Mouse (Mus musculus) gastrocnemius, adult 2 months (tissue): ENCODE data around the gene Pcx. TPM values are rescaled to one million over a fixed set of nuclear protein-coding genes. Genes with fewer than 3 reads are reported as not detected.

Source experiments
- DNase-seq: peaks from one replicate; pipeline ENCODE4 v3.0.0; 2022
- H3K27ac ChIP-seq: fragments of 200-600 bp; 2 replicates; pipeline ENCODE4 v1.8.1; 2022; ENCODE audit warnings: mild to moderate bottlenecking
- H3K4me3 ChIP-seq: fragments of 200-600 bp; 2 replicates; pipeline ENCODE4 v1.8.1; 2022; ENCODE audit warnings: mild to moderate bottlenecking, moderate library complexity
- CTCF ChIP-seq: fragments of 200-600 bp; IDR thresholded peaks from 2 replicates; pipeline ENCODE4 v1.8.1; 2022; ENCODE audit warnings: antibody characterized with exemption, mild to moderate bottlenecking, moderate library complexity
- intact Hi-C: fragments of 180-260 bp; cut with DNase I; formaldehyde crosslinking; loops from one replicate; pipeline ENCODE4 v1.15.1; 2025
- microRNA-seq: library from miRNA; unstranded; fragments of <30 nt; microRNA quantifications from one replicate; pipeline ENCODE4 v1.2.0, GENCODE M21; 2021
- total RNA-seq, 2 experiments: library from RNA; stranded (reverse); gene quantifications; 2 replicates each; pipeline ENCODE4 v1.2.3; 2021

Gene Pcx
- total RNA-seq, 2 experiments from 2014 or later: 94.6 to 119 TPM

DNA sequence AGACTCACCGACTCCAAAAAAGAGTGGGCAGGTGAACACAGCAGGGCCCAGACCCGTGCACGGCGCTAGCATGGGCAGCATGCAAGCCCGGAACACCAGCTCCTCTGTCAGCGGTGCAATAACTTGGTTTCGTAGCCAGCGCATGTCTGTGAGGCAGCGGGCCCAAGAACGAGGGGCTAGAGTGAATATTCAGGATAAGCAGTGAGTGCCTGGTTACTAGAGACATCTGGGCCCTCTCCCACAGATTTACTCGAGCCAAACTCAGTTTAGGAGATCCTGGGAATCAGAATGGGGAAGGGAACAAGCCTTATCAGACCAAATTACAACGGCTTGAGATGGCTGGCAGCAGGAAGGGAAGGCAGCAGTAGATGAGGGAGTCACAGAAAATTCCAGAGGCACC is 113.7 kb downstream of the Pcx start:
- H3K27ac ChIP-seq: no peak overlapping the region
- H3K4me3 ChIP-seq: no peak overlapping the region
- DNase-seq: no peak
- TF ChIP-seq CTCF: no peak
- intact Hi-C loops: loop anchor here (10.0 kb wide), 1 partner anchor 341 kb away; the partner anchor contains the start of gene Mrpl11

- Histone ChIP-seq H3K27ac (peak overlapping the region; percentile 98), H3K4me3 (peak overlapping the region; percentile 84)
- intact Hi-C loops: loop anchor here (5.0 to 10.0 kb wide), 2 partner anchors 223 to 340 kb away; partner anchors contain the start of gene Mrpl11
- DNase-seq: no peak
- no peak for TF ChIP-seq CTCF
These were observed 114.3 kb downstream of the Pcx start for GRCm38 (mm10) chr19:4624406-4625178.

DNA sequence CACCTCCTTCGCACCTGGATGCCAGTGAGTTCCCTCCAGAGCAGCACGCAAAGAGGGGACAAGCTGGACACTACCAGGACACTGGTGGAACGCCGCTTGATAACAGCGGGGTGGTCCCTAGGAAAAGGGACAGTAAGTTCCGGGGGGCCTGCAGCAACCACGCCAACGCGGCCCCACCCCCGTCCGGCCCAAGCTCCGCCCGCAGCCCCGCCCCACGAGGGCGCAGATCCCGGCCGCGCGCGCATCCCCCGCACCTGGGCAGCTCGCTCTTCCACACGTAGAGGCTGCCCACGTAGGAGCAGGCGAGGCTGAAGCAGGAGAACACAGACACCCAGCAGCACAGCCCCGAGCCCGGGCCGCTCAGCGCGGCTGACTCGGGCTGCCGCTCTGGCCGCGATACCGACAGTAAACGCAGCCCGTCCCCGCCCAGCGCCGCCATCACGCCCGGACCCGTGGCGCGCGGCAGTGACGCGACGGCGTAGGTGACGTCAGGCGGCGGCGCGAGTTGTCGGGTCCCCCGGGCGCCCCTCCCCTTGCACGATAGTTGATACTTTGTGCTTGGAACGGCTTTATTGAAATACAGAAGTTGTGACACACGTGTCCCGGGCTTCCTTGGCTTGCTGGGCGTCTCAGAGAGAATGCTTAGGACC is 115.0 kb downstream of the Pcx start, which contains the start of gene Rce1:
Gene Rce1, minus strand, starts transcription at position 463 of the 650 bp plus-strand sequence.
- peak; percentile 94 for DNase-seq
- Histone ChIP-seq H3K27ac (peak within 1 kb of the TSS; percentile 98), H3K4me3 (peak within 1 kb of the TSS; percentile 84)
- no peak for TF ChIP-seq CTCF
- intact Hi-C loops: loop anchor here (5.0 to 10.0 kb wide), 2 partner anchors 222 to 339 kb away; partner anchors contain the start of gene Mrpl11

DNA sequence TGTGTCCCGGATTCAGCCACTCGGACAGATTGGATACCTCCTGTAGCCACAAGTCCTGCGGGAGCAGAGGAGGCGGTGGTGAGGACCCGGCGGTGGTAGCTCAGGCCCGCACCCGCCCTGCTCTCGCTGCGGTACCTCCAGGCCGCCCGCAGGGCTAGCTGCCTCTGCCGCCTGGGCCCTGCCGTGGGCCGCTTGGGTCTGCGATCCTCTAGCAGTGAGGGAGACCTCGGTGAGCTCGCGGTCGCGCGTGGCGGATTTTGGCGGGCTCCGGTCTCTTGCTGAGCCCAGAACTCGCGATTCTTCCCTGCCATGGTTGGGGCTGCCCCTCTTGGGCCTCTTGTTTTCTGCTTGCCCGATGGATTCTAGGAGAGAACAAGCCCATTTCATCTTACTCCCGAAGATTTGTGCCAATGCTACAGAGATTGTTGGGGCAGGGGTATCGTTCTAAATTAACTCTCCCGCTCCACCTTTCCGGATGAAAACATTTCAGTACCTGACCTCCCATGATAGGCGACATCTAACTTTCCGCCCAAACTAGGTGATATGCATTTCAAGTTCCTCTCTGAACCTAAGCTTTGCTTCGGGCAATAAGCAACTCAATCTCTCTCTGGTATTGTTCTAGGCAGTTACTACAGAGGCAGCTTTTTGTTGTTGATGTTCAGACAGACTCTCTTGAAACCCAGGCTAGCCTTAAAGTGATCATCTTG is 115.7 kb downstream of the Pcx start:
- DNase-seq: no peak
- no peak for TF ChIP-seq CTCF

GRCm38 (mm10) chr19:4628819-4629218 is 118.5 kb downstream of the Pcx start:
- peak; percentile 80 for TF ChIP-seq CTCF
- no peak overlapping the region for H3K4me3 ChIP-seq
- DNase-seq: peak; percentile 67
- no peak overlapping the region for H3K27ac ChIP-seq
- intact Hi-C loops: loop anchor here (5.0 to 10.0 kb wide), 2 partner anchors 218 to 336 kb away; partner anchors contain the start of gene Mrpl11

More for the DNA sequence above, 115.7 kb downstream of the Pcx start:
- peak overlapping the region; percentile 84 for H3K4me3 ChIP-seq
- peak overlapping the region; percentile 98 for H3K27ac ChIP-seq
- intact Hi-C loops: loop anchor here (5.0 to 10.0 kb wide), 2 partner anchors 221 to 339 kb away; partner anchors contain the start of gene Mrpl11

- DNase-seq: no peak
- Histone ChIP-seq H3K4me3 (no peak overlapping the region), H3K27ac (no peak overlapping the region)
- intact Hi-C loops: no loop called here
- TF ChIP-seq CTCF: no peak
These were observed 125.7 kb downstream of the Pcx start for GRCm38 (mm10) chr19:4635986-4636385.

DNA sequence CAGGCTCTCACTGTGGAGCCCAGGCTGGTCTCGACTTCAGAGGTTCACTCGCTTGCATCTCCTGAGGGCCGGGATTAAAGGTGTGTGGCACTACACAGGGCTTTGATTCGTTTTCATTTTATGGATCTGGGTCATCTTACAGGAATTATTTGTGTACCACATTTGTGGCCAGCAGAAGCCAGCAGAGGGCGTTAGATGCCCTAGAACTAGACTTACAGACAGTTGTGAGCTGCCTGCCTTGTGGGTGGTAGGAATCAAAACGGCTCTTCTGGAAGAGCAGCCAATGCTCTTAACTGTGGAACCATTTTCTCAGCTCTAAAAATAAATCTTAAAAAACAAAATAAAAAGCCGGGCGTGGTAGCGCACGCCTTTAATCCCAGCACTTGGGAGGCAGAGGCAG is 134.0 kb downstream of the Pcx start:
- peak; percentile 30; the same call in 1 of the 2 replicates for TF ChIP-seq CTCF
- intact Hi-C loops: loop anchor here (5.0 kb wide), 1 partner anchor 93 kb away; no protein-coding TSS in a partner anchor
- H3K4me3 ChIP-seq: no peak overlapping the region
- H3K27ac ChIP-seq: no peak overlapping the region
- no peak for DNase-seq

DNA sequence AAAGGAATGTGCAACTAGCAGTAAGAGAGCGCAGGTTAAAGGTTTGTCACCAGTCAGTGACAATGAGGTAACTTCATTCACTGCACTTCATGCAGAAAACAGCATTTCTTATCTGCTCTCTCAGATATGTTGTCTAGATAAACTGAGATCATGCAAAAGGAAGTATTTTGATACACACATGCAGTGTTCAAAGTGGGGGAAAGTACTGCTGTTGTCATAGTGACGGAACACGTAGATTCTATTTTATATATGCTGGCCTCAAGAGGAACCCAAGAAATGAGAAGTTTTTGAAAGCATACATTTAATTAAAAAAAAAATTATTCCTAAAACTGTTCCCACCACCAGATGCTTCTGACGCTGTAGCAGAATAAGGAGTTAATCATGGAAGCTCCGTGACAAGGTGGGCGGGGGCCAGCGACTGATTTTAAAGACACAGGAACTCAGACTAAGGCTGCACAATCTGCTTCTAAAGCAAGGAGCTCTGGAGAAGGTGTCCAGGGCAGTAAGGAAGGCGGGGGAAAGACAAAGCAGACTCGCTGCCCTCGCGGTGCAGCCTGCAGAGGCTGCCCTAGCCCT is 136.7 kb downstream of the Pcx start:
- Histone ChIP-seq H3K4me3 (no peak overlapping the region), H3K27ac (no peak overlapping the region)
- DNase-seq: no peak
- intact Hi-C loops: no loop called here
- TF ChIP-seq CTCF: no peak

DNA sequence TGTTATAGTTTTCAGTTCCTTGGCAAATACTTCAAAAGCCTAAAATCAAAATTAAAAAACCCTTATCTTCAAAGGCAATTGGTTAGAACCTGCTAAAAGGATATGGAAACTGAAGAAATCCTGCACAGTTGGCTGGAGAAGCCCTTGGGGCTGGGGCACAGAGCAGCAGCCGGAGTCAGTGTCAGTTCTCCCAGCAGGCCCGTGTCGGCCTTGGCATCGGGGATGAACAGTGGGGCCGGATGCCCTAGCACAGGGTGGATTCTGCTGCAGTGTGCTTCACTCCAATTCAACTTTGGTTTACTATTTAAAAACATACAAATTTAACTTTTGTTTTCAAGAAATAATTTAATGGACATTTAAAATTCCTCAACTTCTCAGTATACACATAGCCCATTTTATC is 147.9 kb downstream of the Pcx start:
- no peak for DNase-seq
- Histone ChIP-seq H3K27ac (no peak overlapping the region), H3K4me3 (no peak overlapping the region)
- intact Hi-C loops: no loop called here
- TF ChIP-seq CTCF: no peak

DNA sequence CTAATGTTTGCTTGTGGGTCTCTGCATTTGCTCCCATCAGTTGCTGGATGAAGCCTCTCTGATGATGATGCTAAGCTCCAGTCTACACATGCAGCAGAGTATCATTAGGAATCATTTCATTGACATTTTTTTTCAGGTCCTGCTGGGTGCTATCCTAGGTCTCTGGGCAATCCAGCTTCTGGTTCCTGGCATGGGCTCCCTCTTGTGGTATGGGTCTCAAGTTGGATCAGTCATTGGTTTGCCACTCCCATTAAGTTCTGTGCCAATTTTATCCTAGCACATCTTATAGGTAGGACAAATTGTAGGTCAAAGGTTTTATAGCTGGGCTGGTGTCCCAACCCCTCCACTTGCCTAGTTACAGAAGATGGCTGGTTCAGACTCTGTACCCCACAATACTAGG is 156.5 kb downstream of the Pcx start:
- TF ChIP-seq CTCF: no peak; the same call in 1 of the 2 replicates
- Histone ChIP-seq H3K4me3 (no peak overlapping the region), H3K27ac (no peak overlapping the region)
- DNase-seq: no peak
- intact Hi-C loops: no loop called here

DNA sequence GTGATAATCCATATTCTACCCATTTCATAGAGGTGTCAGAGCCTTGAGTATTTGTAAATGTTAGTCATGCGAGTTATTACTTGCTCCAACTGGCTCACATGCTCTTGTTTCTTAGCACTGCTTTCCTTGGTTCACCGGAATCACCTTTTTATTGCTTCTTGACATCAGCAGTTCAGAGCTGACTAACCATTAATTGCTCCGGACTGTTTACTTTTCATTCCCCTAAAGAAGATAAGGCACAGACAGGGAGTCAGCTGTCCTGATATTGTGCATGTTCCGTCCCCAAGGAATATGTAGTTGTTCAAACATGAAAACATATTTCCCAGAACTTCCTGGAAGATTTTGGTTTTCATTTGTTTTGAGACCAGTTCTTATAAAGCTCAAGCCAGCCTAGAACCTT is 160.5 kb downstream of the Pcx start:
- no peak for DNase-seq
- intact Hi-C loops: no loop called here
- no peak for TF ChIP-seq CTCF
- no peak overlapping the region for H3K4me3 ChIP-seq
- H3K27ac ChIP-seq: no peak overlapping the region

Small RNAs within 50 kb of the gene (microRNA-seq; reads per million reads assigned to microRNA genes)
- gene Mir6986: not detected

Other genes with a start within 250 kb of the Pcx start
- 1 to 10 TPM; 3.3 to 3.9 TPM for gene Ssh3, start 241.3 kb upstream of the Pcx start, total RNA-seq
- gene Ankrd13d, start 227.3 kb upstream of the Pcx start, total RNA-seq: under 1 TPM; 0.45 to 0.64 TPM
- gene Grk2, start 204.2 kb upstream of the Pcx start, total RNA-seq: 10 to 100 TPM; 56.6 to 61.2 TPM
- gene Kdm2a, start 112.2 kb upstream of the Pcx start, total RNA-seq: 10 to 100 TPM; 39.1 to 39.7 TPM
- under 1 TPM; 0.28 to 0.73 TPM for gene Rhod, start 71.0 kb upstream of the Pcx start, total RNA-seq
- gene Syt12, start 33.0 kb upstream of the Pcx start, total RNA-seq: 1 to 10 TPM; 6.8 to 7.6 TPM
- not detected for gene 2010003K11Rik, start 11.9 kb upstream of the Pcx start, total RNA-seq
- gene Lrfn4, start 105.2 kb downstream of the Pcx start, total RNA-seq: 1 to 10 TPM; 1.5 to 1.6 TPM
- 1 to 10 TPM; 5.1 to 5.9 TPM for gene Rce1, start 115.2 kb downstream of the Pcx start, total RNA-seq
- under 1 TPM in 1 of 2 experiments, not detected in 1; 0.11 TPM for gene Gm960, start 188.2 kb downstream of the Pcx start, total RNA-seq
- gene Sptbn2, start 200.7 kb downstream of the Pcx start, total RNA-seq: under 1 TPM in 1 of 2 experiments, not detected in 1; 0.03 TPM
- 1 to 10 TPM; 2.1 to 2.7 TPM for gene Rbm4b, start 246.0 kb downstream of the Pcx start, total RNA-seq